Mouse (Mus musculus) c-Kit-negative CD71-positive TER-119-positive erythroid progenitor cells, embryonic 14.5 days (primary cell): ENCODE data around the gene Cyld.
"Not testable (repeated sequence)": the region's sequence is repeated elsewhere in the genome, so short reads cannot be mapped to it uniquely, and the experiment has no call there.

ENCODE experiments used
- DNase-seq: peaks from one replicate; pipeline ENCODE4 v3.0.0-alpha.2; 2013; ENCODE audit warnings: low read depth, low spot score

Gene Cyld

DNA sequence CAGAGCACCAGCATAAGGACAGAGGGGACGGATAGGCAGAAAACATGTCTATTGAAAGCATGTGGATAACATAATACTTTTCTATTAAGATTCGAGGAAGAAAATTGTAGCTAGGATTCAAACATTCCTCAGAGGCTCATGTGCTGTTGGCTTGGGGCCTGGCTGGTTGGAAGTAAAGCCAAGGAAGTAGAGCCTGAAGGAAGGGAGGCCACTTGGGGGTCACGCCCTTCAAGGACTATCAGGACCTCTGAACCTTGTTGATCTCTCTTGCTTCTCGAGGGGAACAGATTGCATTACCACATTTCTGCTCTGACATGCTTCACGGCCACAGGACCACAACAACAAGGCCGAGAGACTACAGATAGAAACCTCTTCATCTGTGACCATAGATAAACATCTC, 7.7 kb upstream of the Cyld start:
- no peak for DNase-seq

DNA sequence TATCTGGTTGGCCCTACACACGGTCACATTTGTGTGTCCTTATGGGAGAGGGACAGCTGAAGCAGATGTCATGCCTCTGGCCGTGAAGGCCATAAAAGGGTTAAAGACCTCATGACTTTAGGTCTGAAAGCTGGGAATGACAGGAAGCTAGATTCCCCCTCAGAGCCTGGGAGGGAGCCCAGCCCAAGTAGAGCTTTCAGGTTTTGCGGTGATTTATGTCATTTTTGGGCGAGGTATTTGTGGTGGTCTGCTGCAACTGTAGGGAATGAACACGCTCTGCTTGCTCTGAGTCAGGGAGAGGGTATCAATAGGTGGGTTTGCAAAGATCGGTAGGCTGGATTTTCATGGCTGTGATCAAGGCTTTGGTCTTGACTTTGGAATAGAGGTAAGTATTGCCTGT, 6.9 kb upstream of the Cyld start:
- no peak for DNase-seq

DNA sequence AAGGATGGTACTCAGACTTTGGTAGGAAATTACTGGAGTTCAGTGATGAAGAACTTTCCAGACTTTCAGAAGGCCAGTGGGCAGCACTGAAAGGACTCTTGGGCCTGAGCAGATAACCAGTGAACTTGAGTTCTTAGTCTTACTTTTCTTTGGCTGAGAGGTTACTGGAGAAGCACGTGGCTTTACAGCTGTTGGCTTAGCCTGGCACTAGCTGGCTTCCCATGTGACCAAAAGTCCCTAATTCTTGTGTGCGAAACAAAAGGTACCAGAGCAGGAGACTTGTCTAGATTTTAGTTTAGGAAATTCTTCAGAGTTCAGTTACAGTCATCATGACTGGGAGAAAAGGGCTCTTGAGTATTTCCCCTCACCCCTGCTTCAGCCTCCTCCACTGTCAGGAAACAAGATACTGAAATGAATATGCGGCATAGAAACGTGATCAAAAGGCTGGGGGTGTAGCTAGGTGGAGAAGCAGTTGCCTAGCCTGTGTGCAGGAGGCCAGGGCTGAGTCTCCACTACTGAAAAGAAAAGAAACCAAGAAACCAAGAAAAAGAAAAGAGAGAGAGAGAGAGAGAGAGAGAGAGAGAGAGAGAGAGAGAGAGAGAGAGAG, 5.4 kb upstream of the Cyld start:
- no peak for DNase-seq

DNA sequence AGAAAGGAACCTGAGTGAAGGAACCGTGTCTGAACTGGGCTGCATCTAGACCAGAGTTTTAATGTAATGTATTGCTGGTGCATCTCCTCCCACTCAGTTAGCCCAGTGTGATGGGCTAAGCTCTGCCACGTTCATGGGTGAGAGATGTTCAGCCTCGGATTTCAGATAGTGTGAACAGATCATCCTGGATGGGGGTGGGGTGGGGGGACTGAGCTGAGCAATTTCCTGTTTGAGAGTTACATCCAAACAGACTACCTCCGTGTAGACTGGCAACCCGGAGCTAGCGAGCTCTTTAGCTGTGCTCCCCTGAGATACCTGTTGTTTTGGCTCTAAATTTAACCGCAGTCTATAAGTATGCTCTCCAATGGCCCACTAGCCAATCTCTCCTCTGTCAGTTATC, 4.9 kb upstream of the Cyld start:
- no peak for DNase-seq

DNA sequence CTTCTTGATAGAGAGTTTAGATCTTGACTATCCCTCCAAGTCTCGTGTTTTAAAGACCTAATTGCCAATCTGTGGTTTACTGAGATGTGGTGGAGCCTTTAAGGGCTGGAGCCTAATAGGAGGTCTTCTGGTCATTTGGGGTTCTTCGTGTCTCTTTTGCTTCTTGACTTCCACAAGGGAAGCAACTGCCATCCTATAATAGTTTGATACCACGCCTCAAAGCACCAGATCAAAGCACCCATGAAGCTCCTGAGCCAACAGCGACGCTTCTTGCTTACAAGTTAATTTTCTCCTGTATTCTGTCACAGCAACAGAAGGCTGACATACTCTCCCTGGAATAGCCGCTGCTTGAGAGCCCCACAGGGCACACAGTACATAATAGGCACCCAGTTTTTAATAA, 4.0 kb upstream of the Cyld start:
- no peak for DNase-seq

DNA sequence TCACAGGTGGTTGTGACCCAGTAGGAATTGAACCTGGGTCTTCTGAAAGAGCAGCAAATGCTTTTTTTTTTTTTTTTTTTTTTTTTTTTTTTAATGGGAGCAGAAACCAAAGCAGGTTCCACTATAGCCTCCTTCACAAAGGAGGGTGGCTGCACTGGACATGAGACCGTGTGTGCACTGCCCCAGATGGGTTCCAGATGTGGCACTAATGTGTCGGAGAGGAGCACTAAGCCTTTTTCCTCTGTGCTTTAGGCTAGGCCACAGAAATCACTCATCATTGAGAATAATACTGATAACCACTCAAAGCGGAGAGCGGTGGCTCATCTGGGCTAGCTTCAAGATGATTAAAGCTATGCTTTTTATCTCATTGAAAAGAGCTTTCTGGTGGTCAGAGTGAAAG, 3.5 kb upstream of the Cyld start:
- no peak for DNase-seq

DNA sequence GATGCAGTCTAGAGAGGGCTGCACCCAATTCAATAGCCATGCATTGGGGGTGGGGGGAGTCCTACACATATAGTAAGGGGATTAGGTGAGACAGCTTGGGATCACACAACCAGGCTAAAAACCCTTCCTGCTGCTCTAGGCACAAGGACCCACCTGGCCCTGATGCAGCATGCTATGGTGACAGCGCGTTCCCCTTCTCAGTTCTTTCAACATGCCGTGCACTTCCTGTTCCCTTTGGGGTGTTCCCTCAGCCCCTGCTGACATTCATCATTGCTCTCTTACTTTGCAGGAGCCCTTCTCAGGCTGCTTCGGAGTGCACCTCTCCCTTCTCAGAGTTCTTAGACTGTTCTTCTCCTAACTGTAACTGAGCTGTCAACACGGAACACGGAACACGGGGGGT, 2.5 kb upstream of the Cyld start:
- no peak for DNase-seq

DNA sequence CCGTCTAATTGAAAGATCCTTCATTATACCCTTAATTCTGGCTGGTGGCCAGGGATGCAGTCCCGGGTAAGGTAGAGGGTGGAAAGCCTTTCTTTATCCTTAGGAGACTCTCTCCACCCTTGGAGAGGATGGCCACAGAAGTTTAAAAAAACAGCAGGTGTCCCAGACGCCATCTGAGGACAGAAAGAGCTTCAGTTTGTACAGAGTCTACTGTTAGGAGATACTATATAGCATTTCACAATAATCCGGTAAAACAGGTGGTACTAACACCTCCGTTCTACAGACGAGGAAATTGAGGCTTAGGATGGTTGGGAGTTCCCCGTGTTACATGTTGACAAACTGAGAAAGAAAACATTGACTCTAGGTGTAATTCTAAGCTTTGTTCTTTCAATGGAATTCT, 600 bp upstream of the Cyld start:
- DNase-seq, result no peak

DNA sequence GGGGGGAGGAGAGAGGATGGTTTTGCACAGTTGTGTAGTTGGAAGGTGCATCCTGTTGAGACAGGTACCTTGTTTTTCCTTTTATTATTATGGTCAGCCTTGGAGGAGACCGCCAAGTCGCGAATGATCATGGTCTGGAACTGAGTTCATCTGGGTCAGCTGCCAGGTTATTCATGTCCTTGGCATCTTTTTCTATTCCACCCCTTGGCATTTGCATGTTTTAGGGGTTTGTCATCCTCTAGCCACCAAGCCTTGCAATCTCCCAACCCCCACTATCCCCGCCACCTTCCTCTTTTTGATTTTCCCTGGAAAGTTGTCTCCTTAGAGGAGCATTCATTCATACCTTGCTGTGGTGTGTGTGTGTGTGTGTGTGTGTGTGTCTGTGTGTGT, 809 bp downstream of the Cyld start:
- DNase-seq, result peak; percentile 15

DNA sequence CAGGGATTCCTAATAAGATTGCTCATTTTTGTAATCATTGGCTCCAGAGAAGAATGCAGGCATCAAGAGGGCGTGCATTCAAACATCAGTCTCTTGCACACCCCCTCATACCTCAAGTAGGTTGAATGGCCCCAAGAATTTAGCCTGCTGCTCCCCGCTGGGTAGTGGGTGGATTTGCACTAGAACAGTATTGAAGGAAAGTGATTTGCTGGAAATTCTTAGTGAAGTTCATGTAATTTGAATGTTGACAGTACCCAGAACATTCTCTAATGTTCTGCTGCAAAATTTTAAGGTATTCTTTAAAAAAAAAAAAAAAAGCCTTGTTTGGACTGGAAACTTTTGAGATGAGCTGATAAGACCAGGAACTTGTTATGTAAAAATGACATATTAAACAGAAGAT, 1.2 kb downstream of the Cyld start:
- DNase-seq, result no peak

DNA sequence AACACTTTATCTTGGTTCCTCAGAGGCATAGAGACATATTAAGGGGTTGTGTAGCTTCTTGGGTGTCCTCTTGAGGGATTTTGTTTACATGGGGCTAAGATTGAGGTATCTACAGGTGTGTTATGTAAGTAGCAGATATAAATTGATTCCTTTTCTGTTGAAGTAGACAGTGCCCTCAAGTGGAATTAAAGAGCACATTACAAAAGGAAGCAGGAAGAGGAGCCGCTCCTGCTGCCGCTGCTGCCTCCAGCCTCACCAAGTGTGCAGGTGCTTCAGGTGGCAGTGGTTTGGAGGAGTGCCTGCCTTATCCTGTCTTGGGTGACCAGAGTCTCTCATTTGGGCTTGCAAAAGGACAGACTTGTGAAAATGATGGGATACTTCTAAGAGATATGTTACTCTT, 4.8 kb downstream of the Cyld start:
- no peak for DNase-seq

DNA sequence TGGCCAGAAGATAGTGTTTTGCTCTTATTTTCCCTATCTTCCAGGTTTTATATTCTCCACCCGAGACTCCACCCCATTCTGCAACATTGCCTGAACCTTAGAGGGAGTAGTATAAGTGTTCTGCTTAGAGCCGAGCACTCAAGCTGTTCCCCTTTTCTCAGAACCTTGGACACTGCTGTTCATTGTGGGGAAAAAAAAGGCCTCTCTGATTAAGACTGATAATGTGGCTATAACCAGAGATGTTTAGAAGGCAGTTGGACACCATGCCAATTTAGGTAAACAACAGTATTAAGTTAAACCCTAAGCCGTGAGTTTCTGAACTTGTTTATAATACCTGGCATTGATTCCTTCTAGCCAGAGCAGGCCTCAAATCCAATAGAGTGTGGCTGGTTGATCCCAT, 6.0 kb downstream of the Cyld start:
- no peak for DNase-seq

DNA sequence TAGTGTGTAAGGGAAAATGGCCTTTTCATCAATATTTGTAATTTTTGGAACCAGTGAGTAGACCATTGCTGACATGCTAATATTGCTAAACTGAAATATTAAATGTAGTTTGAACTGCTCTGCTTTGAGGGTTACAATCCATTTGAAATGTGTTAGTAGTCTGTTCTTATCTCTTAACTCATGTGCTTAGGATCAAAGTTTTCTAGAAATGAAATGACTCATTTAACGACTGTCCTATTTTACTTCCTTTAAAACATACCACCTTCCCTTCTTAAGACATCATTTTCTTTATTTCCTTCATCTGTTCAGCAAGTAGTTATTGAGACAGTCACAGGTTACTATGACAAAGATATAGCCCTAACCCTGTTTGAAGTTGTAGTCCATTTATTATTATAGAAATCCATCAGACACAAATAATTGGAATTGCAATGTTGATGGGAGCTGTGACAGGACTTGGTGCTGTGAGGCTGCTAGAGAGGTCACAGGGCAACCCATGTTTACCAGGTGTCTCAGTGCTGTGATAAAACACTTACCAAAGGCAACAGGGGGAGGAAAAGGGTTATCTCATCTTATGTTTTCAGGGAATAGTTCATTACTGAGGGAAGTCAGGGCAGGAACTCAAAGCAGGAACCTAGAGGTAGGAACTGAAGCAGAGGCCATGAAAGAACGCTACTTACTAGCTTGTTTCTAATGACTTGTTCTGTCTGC, 26.6 kb downstream of the Cyld start:
- no peak for DNase-seq

DNA sequence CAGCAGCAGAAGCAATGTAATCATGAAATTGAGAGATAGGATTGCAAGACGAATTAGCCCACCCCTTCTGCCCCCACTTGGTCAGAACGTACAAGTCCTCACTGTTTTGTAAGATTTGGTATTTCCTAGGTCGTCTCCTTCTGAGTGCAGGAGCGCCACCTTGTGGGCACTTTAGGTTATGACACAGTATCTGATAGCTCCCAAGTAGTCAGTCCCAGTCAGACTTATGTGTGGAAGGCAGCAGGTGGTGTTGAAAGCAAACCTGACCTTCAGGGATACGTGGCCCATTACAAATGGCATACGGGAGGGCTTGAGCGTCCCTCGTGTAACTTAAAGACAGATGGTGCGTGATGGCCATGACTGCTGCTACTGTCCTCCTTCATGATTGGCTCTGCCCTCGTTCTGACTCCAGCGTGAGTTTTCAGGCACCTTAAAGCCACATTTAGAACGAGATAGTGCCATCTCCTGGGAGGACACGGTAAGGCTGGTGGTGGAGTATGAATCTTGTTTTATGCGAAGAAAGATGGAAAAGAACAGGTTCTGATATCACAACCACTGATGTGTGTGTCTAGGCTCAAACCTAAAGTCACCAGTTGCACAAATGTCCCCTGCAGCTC, 58.5 kb downstream of the Cyld start:
- DNase-seq, result peak; percentile 54

DNA sequence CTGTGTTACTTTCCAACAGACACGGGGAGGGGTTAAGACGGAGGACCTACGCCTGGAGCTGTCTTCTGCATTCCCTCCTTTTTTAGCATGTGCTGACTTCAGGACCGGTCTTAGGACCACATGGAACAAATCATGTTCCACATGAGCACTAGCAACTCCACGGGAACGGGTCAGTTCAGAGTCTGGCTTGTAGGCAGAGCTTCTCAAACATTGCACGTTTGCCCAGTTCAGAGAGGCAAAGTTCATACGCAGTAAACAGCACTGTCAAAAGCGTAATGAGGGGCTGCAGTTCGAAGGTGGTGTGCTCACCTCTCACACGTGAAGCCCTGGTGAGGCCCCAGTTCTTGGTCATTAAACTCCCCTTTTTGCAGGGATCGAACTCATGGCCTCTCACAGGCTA, 65.2 kb downstream of the Cyld start:
- no peak for DNase-seq

DNA sequence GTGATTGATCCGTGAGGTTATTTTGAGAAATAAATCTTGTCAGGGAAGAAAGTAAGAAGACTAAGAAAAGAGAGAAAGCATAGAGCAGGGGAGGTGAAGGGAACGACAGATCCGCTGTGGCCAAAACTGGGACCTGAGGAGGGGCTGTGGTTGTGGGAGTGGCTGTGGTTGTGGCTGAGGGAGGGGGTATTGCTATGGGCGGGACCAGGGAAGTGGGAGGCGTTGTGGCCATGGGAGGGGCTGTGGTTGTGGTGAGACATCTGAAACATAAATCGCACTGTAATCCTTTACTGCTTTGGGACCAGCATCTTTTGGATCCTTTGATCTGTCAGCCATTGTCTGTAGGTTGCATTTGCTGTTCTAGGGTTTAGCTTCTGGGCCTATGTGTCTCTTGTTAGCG, 74.4 kb downstream of the Cyld start:
- DNase-seq, result no peak

DNA sequence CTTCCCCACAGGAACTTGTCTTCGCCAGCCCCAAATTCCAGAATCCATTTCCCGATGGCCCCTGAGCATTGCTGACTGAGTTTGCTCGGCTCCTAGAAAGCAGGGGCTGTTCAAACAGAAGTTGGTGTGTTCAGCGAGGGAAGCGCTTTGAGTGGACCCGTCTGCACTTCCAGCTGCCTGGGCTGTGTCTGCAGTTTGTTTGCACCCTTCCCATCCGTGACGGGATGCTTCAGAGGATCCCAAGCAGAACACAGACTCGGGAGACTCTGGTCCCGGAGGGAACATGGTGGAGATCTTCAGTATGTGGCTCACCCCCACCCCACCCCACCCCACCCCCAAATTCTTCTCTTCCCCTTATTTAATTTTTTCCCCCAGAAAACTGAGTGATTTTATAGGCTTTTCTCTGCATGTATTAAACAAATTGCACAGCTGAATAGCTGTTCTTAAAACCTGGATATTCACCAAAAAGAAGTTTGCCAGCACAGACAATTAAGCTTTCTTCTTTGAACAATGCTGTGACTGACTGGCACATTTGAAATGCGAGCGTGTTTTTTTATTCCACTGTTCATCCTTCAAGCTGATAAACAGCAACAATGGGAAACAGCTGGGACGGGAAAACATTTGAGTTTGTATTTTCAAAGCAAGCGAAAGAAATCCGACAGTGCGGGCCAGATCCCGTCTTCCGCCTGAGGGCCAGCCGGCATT, 77.9 kb downstream of the Cyld start:
- DNase-seq, result no peak

DNA sequence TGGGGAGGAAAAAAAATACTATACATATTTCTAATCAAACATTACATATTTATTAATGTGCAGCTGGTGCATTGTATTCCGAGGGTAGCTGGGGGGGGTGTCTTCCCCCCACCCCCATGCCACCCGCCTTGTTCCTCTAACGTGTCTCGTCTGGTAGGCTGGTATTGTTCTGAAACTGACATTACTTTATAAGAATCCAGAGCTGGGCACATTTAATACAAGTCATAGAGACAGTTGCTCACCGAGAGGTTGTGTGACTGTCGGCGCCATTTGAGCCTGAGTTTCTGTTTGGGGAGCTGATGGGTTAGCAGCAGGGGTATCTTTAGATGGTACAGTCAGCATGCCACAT, 78.4 kb downstream of the Cyld start:
- DNase-seq, result no peak

DNA sequence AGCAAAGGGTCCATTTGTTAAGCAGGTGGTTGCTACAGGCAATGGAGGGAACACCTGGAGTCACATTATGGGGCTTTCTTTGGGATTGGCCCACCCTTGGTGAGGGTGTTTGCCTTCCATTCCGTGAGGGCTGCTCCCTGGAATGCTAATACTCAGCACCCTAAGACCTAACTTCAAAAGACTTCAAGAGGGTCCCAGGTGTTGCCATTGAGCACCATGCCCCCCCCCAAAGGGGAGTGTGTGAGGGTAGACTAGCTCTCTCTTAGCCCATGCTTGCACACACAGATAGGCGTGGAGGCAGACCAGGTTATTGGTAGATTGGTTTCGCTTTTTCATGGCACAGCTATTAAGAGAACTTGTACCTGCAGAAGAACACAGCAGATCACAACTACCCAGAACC, 83.3 kb downstream of the Cyld start:
- no peak for DNase-seq

DNA sequence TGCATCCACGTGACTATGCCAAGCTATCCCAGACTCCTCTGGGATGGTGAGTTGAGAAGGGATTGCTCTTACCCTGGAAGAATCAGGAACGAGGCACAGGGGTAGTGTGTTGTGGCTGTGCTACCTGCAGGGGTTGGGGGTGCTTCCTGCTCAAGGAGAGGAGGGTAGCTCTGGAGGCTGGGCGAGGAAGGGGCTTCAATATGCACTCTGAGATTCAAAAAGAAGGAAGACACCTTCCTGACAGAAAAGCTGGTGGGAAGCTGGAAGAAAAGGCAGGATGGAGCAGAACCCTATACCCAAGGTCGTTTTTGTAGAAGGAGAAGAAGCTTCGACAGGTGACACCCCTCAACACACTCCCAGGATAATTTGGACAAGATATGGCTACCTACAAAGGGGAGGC, 84.5 kb downstream of the Cyld start:
- DNase-seq, result no peak

DNA sequence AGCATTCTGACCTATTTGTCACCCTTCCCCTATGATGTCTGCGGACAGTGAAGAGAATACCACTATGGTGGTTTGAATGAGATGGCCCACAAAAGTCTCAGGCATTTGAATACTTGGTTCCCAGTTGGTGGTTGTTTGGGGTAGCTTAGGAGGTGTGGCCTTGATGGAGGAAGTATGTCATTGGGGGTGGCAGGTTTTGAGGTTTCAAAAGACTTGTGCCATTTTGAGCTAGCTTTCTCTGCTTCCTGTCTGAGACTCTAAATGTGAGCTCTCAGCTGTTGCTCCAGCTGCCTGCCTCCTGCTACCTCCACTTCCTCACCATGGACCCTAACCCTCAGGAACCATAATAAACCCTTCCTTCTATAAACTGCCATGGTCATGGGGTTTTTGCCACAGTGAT, 86.9 kb downstream of the Cyld start:
- no peak for DNase-seq

DNA sequence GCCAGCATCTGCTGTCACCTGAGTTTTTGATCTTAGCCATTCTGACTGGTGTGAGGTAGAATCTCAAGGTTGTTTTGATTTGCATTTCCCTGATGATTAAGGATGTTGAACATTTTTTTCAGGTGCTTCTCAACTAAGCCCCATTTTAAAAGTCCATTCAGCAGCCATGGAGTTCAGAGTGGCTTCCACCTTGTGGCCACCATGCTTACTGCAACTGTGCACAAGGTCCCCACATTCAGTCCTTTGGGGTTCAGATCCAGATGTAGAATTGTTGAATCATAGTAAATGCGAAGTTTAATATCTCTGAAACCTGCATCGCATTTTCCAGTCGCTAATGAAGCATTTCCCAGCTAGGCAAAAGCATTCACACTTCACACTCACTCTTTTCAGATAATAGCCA, 91.5 kb downstream of the Cyld start:
- not testable (repeated sequence) for DNase-seq
